ENCODE assay signal across 8 mouse cellular contexts in genomic region chr7:12921318-12921704, GRCm38 (mm10). TPM values are rescaled to one million over a fixed set of nuclear protein-coding genes. Genes with fewer than 3 reads are reported as not detected.
A peak's percentile ranks its signal among the peaks of the same experiment; 100 is the strongest.
DNase-seq lines count a peak whose midpoint lies in the region; ATAC-seq lines count a peak whose summit lies in the region.

No protein-coding gene starts in this region.

- peak overlapping the region; percentile 84 for H3K9ac ChIP-seq in limb, embryonic 11.5 days (ENCODE audit: low read length)
- peak overlapping the region; percentile 65 for H3K9ac ChIP-seq in stomach, embryonic 14.5 days (replicated peaks; ENCODE audit: low read depth, low read length)

- DNase-seq in cerebellum, adult 11 months, result peak; percentile 35
- DNase-seq in cerebellum, adult 11-12 months, result no peak
- no peak for DNase-seq in limb, embryonic 11.5 days (ENCODE audit: low spot score)
- no peak for DNase-seq in urinary bladder, adult 18-20 months (ENCODE audit: low spot score in 2 of 2)
- no peak for DNase-seq in yolk sac, embryonic 10.5 days (ENCODE audit: low spot score)

- peaks cover 36% of the 10 kb centered on the region for H3K36me3 ChIP-seq in megakaryocyte, embryonic 14.5 days (replicated peaks; ENCODE audit: low read length)
- H3K36me3 ChIP-seq in limb, embryonic 11.5 days (ENCODE audit: control insufficient read depth, insufficient read depth, low read length), result peaks cover 19% of the 10 kb centered on the region
- peaks cover 34% of the 10 kb centered on the region for H3K36me3 ChIP-seq in stomach, embryonic 14.5 days (ENCODE audit: control insufficient read depth, insufficient read depth, low read length)

- H3K9me3 ChIP-seq in megakaryocyte, embryonic 14.5 days, result no peaks in the 10 kb centered on the region
- no peaks in the 10 kb centered on the region for H3K9me3 ChIP-seq in limb, embryonic 11.5 days (ENCODE audit: control insufficient read depth, low read length)
- H3K9me3 ChIP-seq in stomach, embryonic 14.5 days (ENCODE audit: control insufficient read depth, low read depth, low read length), result no peaks in the 10 kb centered on the region

- no peak for ATAC-seq in megakaryocyte, adult 5-6 weeks (ENCODE audit: poor library complexity, severe bottlenecking)
- no peak for ATAC-seq in limb, embryonic 11.5 days (ENCODE audit: insufficient number of reproducible peaks, low FRiP score, low TSS enrichment, low read depth)
- no peak for ATAC-seq in stomach, embryonic 14.5 days (ENCODE audit: insufficient number of reproducible peaks, insufficient read depth, low FRiP score, low read depth)

- peak overlapping the region; percentile 96 for H3K4me3 ChIP-seq in megakaryocyte, embryonic 14.5 days (replicated peaks)
- H3K4me3 ChIP-seq in limb, embryonic 11.5 days (ENCODE audit: low read depth, low read length), result peak overlapping the region; percentile 93
- H3K4me3 ChIP-seq in stomach, embryonic 14.5 days (ENCODE audit: low read depth, low read length), result peak overlapping the region; percentile 87

- peak overlapping the region; percentile 95 for H3K4me2 ChIP-seq in limb, embryonic 11.5 days (ENCODE audit: low read depth, severe bottlenecking)
- H3K4me2 ChIP-seq in stomach, embryonic 14.5 days (replicated peaks; ENCODE audit: low read depth, low read length), result peak overlapping the region; percentile 74

- no peaks in the 10 kb centered on the region for H3K27me3 ChIP-seq in megakaryocyte, embryonic 14.5 days (replicated peaks)
- 0 out of 2 replicates have a peak, but pooled peaks cover 1% of the 10 kb centered on the region for H3K27me3 ChIP-seq in limb, embryonic 11.5 days (ENCODE audit: control insufficient read depth, insufficient read depth, low read length)
- H3K27me3 ChIP-seq in stomach, embryonic 14.5 days (ENCODE audit: control insufficient read depth, insufficient read depth, low read length), result no peaks in the 10 kb centered on the region

- H3K4me1 ChIP-seq in megakaryocyte, embryonic 14.5 days, result peaks cover 35% of the 10 kb centered on the region
- peaks cover 7% of the 10 kb centered on the region for H3K4me1 ChIP-seq in limb, embryonic 11.5 days (ENCODE audit: control insufficient read depth, insufficient read depth, low read length)
- H3K4me1 ChIP-seq in stomach, embryonic 14.5 days (ENCODE audit: control insufficient read depth, insufficient read depth, low read length), result peaks cover 11% of the 10 kb centered on the region

- 1% methylated on average over 3 of the region's 3 CpGs for WGBS in limb, embryonic 11.5 days
- 3% methylated on average over 3 of the region's 3 CpGs for WGBS in stomach, embryonic 14.5 days

- peak overlapping the region; percentile 91 for H3K27ac ChIP-seq in limb, embryonic 11.5 days (replicated peaks; ENCODE audit: low read depth, low read length)
- H3K27ac ChIP-seq in stomach, embryonic 14.5 days (ENCODE audit: low read length), result peak overlapping the region; percentile 97

RNA-seq across cellular contexts. Expression of gene Rps5, which starts 0.8 kb away (rescaled TPM):
- 434 and 3,041 TPM in 2 replicates for polyA plus RNA-seq in megakaryocyte, embryonic 14.5 days (2012; ENCODE audit: insufficient read depth, low replicate concordance)
- total RNA-seq in megakaryocyte, adult 5-6 weeks (2015), result 1,879 and 1,910 TPM in 2 replicates
- total RNA-seq in megakaryocyte, adult 5-6 weeks (2017), result 1,118 and 1,375 TPM in 2 replicates
- 1,067 and 1,071 TPM in 2 replicates for polyA plus RNA-seq in limb, embryonic 11.5 days (2014; fragmentation: Nextera tagmentation; extraction: Ambion mirVana)
- 1,309 and 1,442 TPM in 2 replicates for polyA plus RNA-seq in stomach, embryonic 14.5 days (2014; fragmentation: Nextera tagmentation; extraction: Ambion mirVana)

RNA-seq across cellular contexts. Expression of gene Rnf225, which starts 5.9 kb away (rescaled TPM):
- polyA plus RNA-seq in megakaryocyte, embryonic 14.5 days (2012; ENCODE audit: insufficient read depth, low replicate concordance), result 1.5 and 2.4 TPM in 2 replicates
- total RNA-seq in megakaryocyte, adult 5-6 weeks (2015), result 0.07 and 0.14 TPM in 2 replicates
- 0.04 and 0.15 TPM in 2 replicates for total RNA-seq in megakaryocyte, adult 5-6 weeks (2017)
- 0.57 and 0.59 TPM in 2 replicates for polyA plus RNA-seq in limb, embryonic 11.5 days (2014; fragmentation: Nextera tagmentation; extraction: Ambion mirVana)
- 0.97 and 1.4 TPM in 2 replicates for polyA plus RNA-seq in stomach, embryonic 14.5 days (2014; fragmentation: Nextera tagmentation; extraction: Ambion mirVana)

RNA-seq across cellular contexts. Expression of gene Zscan22, which starts 23.7 kb away (rescaled TPM):
- 1.4 and 1.5 TPM in 2 replicates for polyA plus RNA-seq in megakaryocyte, embryonic 14.5 days (2012; ENCODE audit: insufficient read depth, low replicate concordance)
- 6.6 and 7.5 TPM in 2 replicates for total RNA-seq in megakaryocyte, adult 5-6 weeks (2015)
- total RNA-seq in megakaryocyte, adult 5-6 weeks (2017), result 3.1 and 3.3 TPM in 2 replicates
- 28.1 and 29.0 TPM in 2 replicates for polyA plus RNA-seq in limb, embryonic 11.5 days (2014; fragmentation: Nextera tagmentation; extraction: Ambion mirVana)
- polyA plus RNA-seq in stomach, embryonic 14.5 days (2014; fragmentation: Nextera tagmentation; extraction: Ambion mirVana), result 22.4 and 23.0 TPM in 2 replicates

RNA-seq across cellular contexts. Expression of gene Zfp128, which starts 40.3 kb away (rescaled TPM):
- polyA plus RNA-seq in megakaryocyte, embryonic 14.5 days (2012; ENCODE audit: insufficient read depth, low replicate concordance), result 0.25 TPM in 1 of 2 replicates, not detected in the other
- 3.5 and 4.8 TPM in 2 replicates for total RNA-seq in megakaryocyte, adult 5-6 weeks (2015)
- total RNA-seq in megakaryocyte, adult 5-6 weeks (2017), result 3.6 and 5.2 TPM in 2 replicates
- 6.3 and 7.7 TPM in 2 replicates for polyA plus RNA-seq in limb, embryonic 11.5 days (2014; fragmentation: Nextera tagmentation; extraction: Ambion mirVana)
- polyA plus RNA-seq in stomach, embryonic 14.5 days (2014; fragmentation: Nextera tagmentation; extraction: Ambion mirVana), result 4.5 and 4.6 TPM in 2 replicates

RNA-seq across cellular contexts. Expression of gene Zfp324, which starts 44.3 kb away (rescaled TPM):
- 1.9 and 2.1 TPM in 2 replicates for polyA plus RNA-seq in megakaryocyte, embryonic 14.5 days (2012; ENCODE audit: insufficient read depth, low replicate concordance)
- 2.3 and 2.4 TPM in 2 replicates for total RNA-seq in megakaryocyte, adult 5-6 weeks (2015)
- 4.7 and 5.1 TPM in 2 replicates for total RNA-seq in megakaryocyte, adult 5-6 weeks (2017)
- polyA plus RNA-seq in limb, embryonic 11.5 days (2014; fragmentation: Nextera tagmentation; extraction: Ambion mirVana), result 8.2 and 10.2 TPM in 2 replicates
- polyA plus RNA-seq in stomach, embryonic 14.5 days (2014; fragmentation: Nextera tagmentation; extraction: Ambion mirVana), result 9.4 and 9.7 TPM in 2 replicates
